Mouse (Mus musculus): ENCODE results near the gene Pcbd2. TPM values are rescaled to one million over a fixed set of nuclear protein-coding genes. Genes with fewer than 3 reads are reported as not detected.

Pcbd2 gene
- 70.1 and 85.2 TPM in 2 replicates for polyA plus RNA-seq (2014; fragmentation: Nextera tagmentation; extraction: Ambion mirVana)

- Histone ChIP-seq H3K9me3 (ENCODE audit: control insufficient read depth, low read depth, low read length) (no peaks in the 10 kb centered on the region), H3K4me1 (ENCODE audit: control insufficient read depth, insufficient read depth, low read length) (no peaks in the 10 kb centered on the region), H3K4me2 (replicated peaks; ENCODE audit: low read depth, low read length) (peak within 1 kb of the TSS; percentile 49), H3K27me3 (ENCODE audit: control insufficient read depth, insufficient read depth, low read length) (no peaks in the 10 kb centered on the region), H3K4me3 (ENCODE audit: low read depth, low read length) (peak within 1 kb of the TSS; percentile 65), H3K27ac (ENCODE audit: low read length) (peak within 1 kb of the TSS; percentile 99), H3K36me3 (ENCODE audit: control insufficient read depth, insufficient read depth, low read length) (peaks cover 21% of the 10 kb centered on the region; the same call in 1 of the 2 replicates), H3K9ac (replicated peaks; ENCODE audit: low read depth, low read length) (peak within 1 kb of the TSS; percentile 81)
- under 1% methylated on average over 64 of the region's 73 CpGs for WGBS
- peak; percentile 86 for ATAC-seq (ENCODE audit: insufficient number of reproducible peaks, insufficient read depth, low FRiP score, low read depth)
Observed at GRCm38 (mm10) chr13:55727120-55727838, at the start of gene Pcbd2. TSS of gene Pcbd2 (plus strand) at chr13:55727368.

GRCm38 (mm10) chr13:55682201-55682600, 45.0 kb upstream of the Pcbd2 start:
- no peaks in the 10 kb centered on the region for H3K9me3 ChIP-seq (ENCODE audit: control insufficient read depth, low read depth, low read length)
- H3K4me2 ChIP-seq (replicated peaks; ENCODE audit: low read depth, low read length), result no peak overlapping the region
- H3K36me3 ChIP-seq (ENCODE audit: control insufficient read depth, insufficient read depth, low read length), result peaks cover 29% of the 10 kb centered on the region
- no peaks in the 10 kb centered on the region for H3K27me3 ChIP-seq (ENCODE audit: control insufficient read depth, insufficient read depth, low read length)
- no peak overlapping the region for H3K4me3 ChIP-seq (ENCODE audit: low read depth, low read length)
- no peaks in the 10 kb centered on the region for H3K4me1 ChIP-seq (ENCODE audit: control insufficient read depth, insufficient read depth, low read length)
- no peak for ATAC-seq (ENCODE audit: insufficient number of reproducible peaks, insufficient read depth, low FRiP score, low read depth)
- no peak overlapping the region for H3K27ac ChIP-seq (ENCODE audit: low read length)
- 88% methylated on average over 9 of the region's 9 CpGs for WGBS
- no peak overlapping the region for H3K9ac ChIP-seq (replicated peaks; ENCODE audit: low read depth, low read length)

GRCm38 (mm10) chr13:55683581-55683980, 43.6 kb upstream of the Pcbd2 start:
- no peak overlapping the region for H3K4me2 ChIP-seq (replicated peaks; ENCODE audit: low read depth, low read length)
- H3K9ac ChIP-seq (replicated peaks; ENCODE audit: low read depth, low read length), result no peak overlapping the region
- WGBS, result 85% methylated on average over 3 of the region's 3 CpGs
- H3K4me1 ChIP-seq (ENCODE audit: control insufficient read depth, insufficient read depth, low read length), result no peaks in the 10 kb centered on the region
- no peaks in the 10 kb centered on the region for H3K9me3 ChIP-seq (ENCODE audit: control insufficient read depth, low read depth, low read length)
- no peak overlapping the region for H3K27ac ChIP-seq (ENCODE audit: low read length)
- H3K4me3 ChIP-seq (ENCODE audit: low read depth, low read length), result no peak overlapping the region
- H3K27me3 ChIP-seq (ENCODE audit: control insufficient read depth, insufficient read depth, low read length), result no peaks in the 10 kb centered on the region
- no peak for ATAC-seq (ENCODE audit: insufficient number of reproducible peaks, insufficient read depth, low FRiP score, low read depth)
- peaks cover 19% of the 10 kb centered on the region for H3K36me3 ChIP-seq (ENCODE audit: control insufficient read depth, insufficient read depth, low read length)

- Histone ChIP-seq H3K27me3 (ENCODE audit: control insufficient read depth, insufficient read depth, low read length) (no peaks in the 10 kb centered on the region), H3K4me3 (ENCODE audit: low read depth, low read length) (no peak overlapping the region), H3K27ac (ENCODE audit: low read length) (no peak overlapping the region), H3K9ac (replicated peaks; ENCODE audit: low read depth, low read length) (no peak overlapping the region), H3K4me1 (ENCODE audit: control insufficient read depth, insufficient read depth, low read length) (no peaks in the 10 kb centered on the region), H3K9me3 (ENCODE audit: control insufficient read depth, low read depth, low read length) (no peaks in the 10 kb centered on the region), H3K4me2 (replicated peaks; ENCODE audit: low read depth, low read length) (no peak overlapping the region), H3K36me3 (ENCODE audit: control insufficient read depth, insufficient read depth, low read length) (peaks cover 11% of the 10 kb centered on the region)
- ATAC-seq (ENCODE audit: insufficient number of reproducible peaks, insufficient read depth, low FRiP score, low read depth), result no peak
- WGBS, result 81% methylated on average over 9 of the region's 9 CpGs
Observed at GRCm38 (mm10) chr13:55686107-55686633, 41.0 kb upstream of the Pcbd2 start.

GRCm38 (mm10) chr13:55687927-55688602, 39.1 kb upstream of the Pcbd2 start:
- Histone ChIP-seq H3K4me3 (ENCODE audit: low read depth, low read length) (no peak overlapping the region), H3K27ac (ENCODE audit: low read length) (no peak overlapping the region), H3K9ac (replicated peaks; ENCODE audit: low read depth, low read length) (no peak overlapping the region)

GRCm38 (mm10) chr13:55692535-55693242, 34.5 kb upstream of the Pcbd2 start, which contains the start of gene B230219D22Rik:
TSS of gene B230219D22Rik (plus strand) at chr13:55693124.
- no peaks in the 10 kb centered on the region for H3K27me3 ChIP-seq (ENCODE audit: control insufficient read depth, insufficient read depth, low read length)
- H3K9ac ChIP-seq (replicated peaks; ENCODE audit: low read depth, low read length), result peak within 1 kb of the TSS; percentile 100
- H3K4me3 ChIP-seq (ENCODE audit: low read depth, low read length), result peak within 1 kb of the TSS; percentile 96
- peak; percentile 96 for ATAC-seq (ENCODE audit: insufficient number of reproducible peaks, insufficient read depth, low FRiP score, low read depth)
- H3K4me1 ChIP-seq (ENCODE audit: control insufficient read depth, insufficient read depth, low read length), result peaks cover 9% of the 10 kb centered on the region; the same call in 1 of the 2 replicates
- H3K4me2 ChIP-seq (replicated peaks; ENCODE audit: low read depth, low read length), result peak within 1 kb of the TSS; percentile 57
- H3K27ac ChIP-seq (ENCODE audit: low read length), result peak within 1 kb of the TSS; percentile 98
- 2% methylated on average over 51 of the region's 51 CpGs for WGBS
- H3K9me3 ChIP-seq (ENCODE audit: control insufficient read depth, low read depth, low read length), result no peaks in the 10 kb centered on the region
- no peaks in the 10 kb centered on the region for H3K36me3 ChIP-seq (ENCODE audit: control insufficient read depth, insufficient read depth, low read length)

More at GRCm38 (mm10) chr13:55687927-55688602, 39.1 kb upstream of the Pcbd2 start:
- H3K36me3 ChIP-seq (ENCODE audit: control insufficient read depth, insufficient read depth, low read length), result no peaks in the 10 kb centered on the region
- H3K27me3 ChIP-seq (ENCODE audit: control insufficient read depth, insufficient read depth, low read length), result no peaks in the 10 kb centered on the region
- ATAC-seq (ENCODE audit: insufficient number of reproducible peaks, insufficient read depth, low FRiP score, low read depth), result no peak
- 29% methylated on average over 4 of the region's 4 CpGs for WGBS
- no peaks in the 10 kb centered on the region for H3K4me1 ChIP-seq (ENCODE audit: control insufficient read depth, insufficient read depth, low read length)
- no peak overlapping the region for H3K4me2 ChIP-seq (replicated peaks; ENCODE audit: low read depth, low read length)
- H3K9me3 ChIP-seq (ENCODE audit: control insufficient read depth, low read depth, low read length), result no peaks in the 10 kb centered on the region

GRCm38 (mm10) chr13:55693243-55693721, 33.9 kb upstream of the Pcbd2 start:
- WGBS, result under 1% methylated on average over 60 of the region's 70 CpGs

GRCm38 (mm10) chr13:55694110-55694509, 33.1 kb upstream of the Pcbd2 start:
- ATAC-seq (ENCODE audit: insufficient number of reproducible peaks, insufficient read depth, low FRiP score, low read depth), result no peak
- 7% methylated on average over 8 of the region's 8 CpGs for WGBS
- Histone ChIP-seq H3K4me2 (replicated peaks; ENCODE audit: low read depth, low read length) (peak overlapping the region; percentile 55), H3K9ac (replicated peaks; ENCODE audit: low read depth, low read length) (peak overlapping the region; percentile 100), H3K36me3 (ENCODE audit: control insufficient read depth, insufficient read depth, low read length) (peaks cover 6% of the 10 kb centered on the region), H3K27ac (ENCODE audit: low read length) (peak overlapping the region; percentile 98; the same call in 1 of the 2 replicates), H3K4me3 (ENCODE audit: low read depth, low read length) (peak overlapping the region; percentile 96), H3K9me3 (ENCODE audit: control insufficient read depth, low read depth, low read length) (no peaks in the 10 kb centered on the region), H3K27me3 (ENCODE audit: control insufficient read depth, insufficient read depth, low read length) (no peaks in the 10 kb centered on the region), H3K4me1 (ENCODE audit: control insufficient read depth, insufficient read depth, low read length) (peaks cover 9% of the 10 kb centered on the region; the same call in 1 of the 2 replicates)

More at GRCm38 (mm10) chr13:55693243-55693721, 33.9 kb upstream of the Pcbd2 start:
- Histone ChIP-seq H3K36me3 (ENCODE audit: control insufficient read depth, insufficient read depth, low read length) (no peaks in the 10 kb centered on the region; the same call in 1 of the 2 replicates), H3K4me3 (ENCODE audit: low read depth, low read length) (peak overlapping the region; percentile 96), H3K9ac (replicated peaks; ENCODE audit: low read depth, low read length) (peak overlapping the region; percentile 100), H3K27ac (ENCODE audit: low read length) (peak overlapping the region; percentile 98), H3K4me2 (replicated peaks; ENCODE audit: low read depth, low read length) (peak overlapping the region; percentile 55), H3K27me3 (ENCODE audit: control insufficient read depth, insufficient read depth, low read length) (no peaks in the 10 kb centered on the region), H3K4me1 (ENCODE audit: control insufficient read depth, insufficient read depth, low read length) (peaks cover 9% of the 10 kb centered on the region; the same call in 1 of the 2 replicates), H3K9me3 (ENCODE audit: control insufficient read depth, low read depth, low read length) (no peaks in the 10 kb centered on the region)
- peak; percentile 57 for ATAC-seq (ENCODE audit: insufficient number of reproducible peaks, insufficient read depth, low FRiP score, low read depth)

Measured in stomach, embryonic 14.5 days (tissue).